Mouse (Mus musculus) embryonic facial prominence, embryonic 14.5 days (tissue): ENCODE results near the gene Pla2g4e. TPM values are rescaled to one million over a fixed set of nuclear protein-coding genes. Genes with fewer than 3 reads are reported as not detected.

Experiments
- ATAC-seq: fragments of 200-750 bp; cut with Nextera tagmentation; 2 replicates; pipeline ENCODE4 v1.8.0; 2017; ENCODE audit warnings: low read depth, moderate number of reproducible peaks, moderate TSS enrichment
- DNase-seq: peaks from one replicate; pipeline ENCODE4 v3.0.0-alpha.2; 2015; ENCODE audit warnings: low spot score
- H3K27ac ChIP-seq: fragments of 300-500 bp; sonication (generic); replicated peaks from 2 replicates; pipeline ENCODE4 v1.5.1; 2014; ENCODE audit warnings: low read depth, mild to moderate bottlenecking, low read length, moderate library complexity
- H3K27me3 ChIP-seq: fragments of 300-500 bp; sonication (generic); replicated peaks from 2 replicates; pipeline ENCODE4 v1.6.1; 2014; ENCODE audit warnings: low read length; ENCODE audit not compliant: control insufficient read depth, insufficient read depth
- H3K36me3 ChIP-seq: fragments of 300-500 bp; sonication (generic); 2 replicates; pipeline ENCODE4 v1.6.1; 2014; ENCODE audit warnings: low read length, mixed read lengths; ENCODE audit not compliant: control insufficient read depth, insufficient read depth
- H3K4me1 ChIP-seq: fragments of 300-500 bp; sonication (generic); 2 replicates; pipeline ENCODE4 v1.6.1; 2014; ENCODE audit warnings: antibody characterized with exemption, low read length; ENCODE audit not compliant: control insufficient read depth, insufficient read depth
- H3K4me2 ChIP-seq: fragments of 300-500 bp; sonication (generic); 2 replicates; pipeline ENCODE4 v1.6.1; 2014; ENCODE audit warnings: low read depth, mild to moderate bottlenecking, low read length, moderate library complexity, mixed read lengths
- H3K4me3 ChIP-seq: fragments of 300-500 bp; sonication (generic); 2 replicates; pipeline ENCODE4 v1.5.1; 2014; ENCODE audit warnings: low read depth, mild to moderate bottlenecking, low read length
- H3K9ac ChIP-seq: fragments of 300-500 bp; sonication (generic); 2 replicates; pipeline ENCODE4 v1.6.1; 2014; ENCODE audit warnings: low read depth, mild to moderate bottlenecking, low read length, moderate library complexity, mixed read lengths
- H3K9me3 ChIP-seq: fragments of 300-500 bp; sonication (generic); 2 replicates; pipeline ENCODE4 v1.6.1; 2016; ENCODE audit warnings: low read length; ENCODE audit not compliant: control insufficient read depth
- WGBS: fragments of 180-500 bp; shearing (Covaris S2); extraction: QIAGEN DNeasy Blood & Tissue Kit; methylation state at CpG from one replicate; pipeline ENCODE4 v1.1.7; 2014; 5-methylcytosine and 5-hydroxymethylcytosine counted together
- polyA plus RNA-seq: library from polyadenylated mRNA; unstranded; fragments of >200 nt; fragmentation: Nextera tagmentation; extraction: Ambion mirVana; gene quantifications from 2 replicates; pipeline ENCODE4 v1.2.1, GENCODE M21; 2014

Gene Pla2g4e
- polyA plus RNA-seq, 1 experiment from 2014 or later, result 0.77 TPM

DNA sequence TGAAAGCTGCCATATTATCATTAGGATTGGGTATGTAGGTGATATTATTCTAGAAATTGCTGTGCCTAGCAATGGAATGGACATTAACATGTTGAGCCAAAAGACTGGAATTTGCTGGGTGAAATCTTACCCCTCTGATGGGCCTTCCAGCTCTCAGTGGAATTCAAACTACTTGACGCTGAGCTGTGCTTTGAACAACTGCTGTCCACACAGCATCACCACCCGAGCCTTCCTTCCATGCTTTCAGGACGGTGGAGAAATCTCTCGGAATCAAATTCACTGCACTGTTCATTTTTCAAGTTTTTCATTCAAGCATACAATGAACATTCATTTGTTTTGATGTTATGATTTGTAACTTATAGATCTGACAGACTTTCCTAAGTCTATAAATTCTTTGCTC, 100.7 kb downstream of the Pla2g4e start:
- H3K9me3 ChIP-seq, result no peaks in the 10 kb centered on the region
- no peak overlapping the region for H3K27ac ChIP-seq
- DNase-seq (no peak), ATAC-seq (no peak)
- 67% methylated on average over 4 of the region's 4 CpGs for WGBS
- no peak overlapping the region for H3K9ac ChIP-seq
- H3K36me3 ChIP-seq, result no peaks in the 10 kb centered on the region
- H3K4me3 ChIP-seq, result no peak overlapping the region
- no peak overlapping the region for H3K4me2 ChIP-seq
- H3K27me3 ChIP-seq, result no peaks in the 10 kb centered on the region
- no peaks in the 10 kb centered on the region for H3K4me1 ChIP-seq

GRCm38 (mm10) chr2:120142336-120142735, 102.8 kb downstream of the Pla2g4e start:
- Histone ChIP-seq H3K4me2 (no peak overlapping the region), H3K9ac (no peak overlapping the region), H3K36me3 (no peaks in the 10 kb centered on the region), H3K27ac (no peak overlapping the region), H3K27me3 (no peaks in the 10 kb centered on the region), H3K4me1 (no peaks in the 10 kb centered on the region), H3K9me3 (no peaks in the 10 kb centered on the region), H3K4me3 (no peak overlapping the region)
- DNase-seq, result no peak
- no peak for ATAC-seq
- 76% methylated on average over 5 of the region's 5 CpGs for WGBS

GRCm38 (mm10) chr2:120141671-120142070, 103.5 kb downstream of the Pla2g4e start:
- WGBS, result 89% methylated on average over 1 of the region's 1 CpGs
- ATAC-seq (no peak), DNase-seq (no peak)
- H3K27me3 ChIP-seq, result no peaks in the 10 kb centered on the region
- no peak overlapping the region for H3K27ac ChIP-seq
- no peak overlapping the region for H3K4me3 ChIP-seq
- H3K36me3 ChIP-seq, result no peaks in the 10 kb centered on the region
- H3K9me3 ChIP-seq, result no peaks in the 10 kb centered on the region
- H3K9ac ChIP-seq, result no peak overlapping the region
- H3K4me2 ChIP-seq, result no peak overlapping the region
- H3K4me1 ChIP-seq, result no peaks in the 10 kb centered on the region

DNA sequence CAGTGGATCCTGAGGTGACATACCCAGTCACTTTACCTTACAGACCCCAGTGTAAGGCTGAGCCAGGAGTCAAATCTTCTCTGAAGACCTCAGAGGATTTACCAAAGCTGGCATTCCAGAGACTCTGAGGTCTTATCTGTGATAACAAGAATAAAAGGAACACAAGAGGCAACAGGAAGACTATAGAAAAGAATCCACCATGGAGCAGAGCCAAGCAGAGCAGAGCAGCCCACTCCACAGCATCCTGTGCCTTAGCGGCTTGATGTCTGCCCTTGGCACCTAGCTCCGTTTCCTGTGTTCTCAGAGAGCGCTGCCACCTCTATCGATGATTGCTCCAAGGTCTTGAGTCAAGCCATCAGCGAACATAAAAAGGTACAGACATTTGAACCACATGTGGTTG, 104.8 kb downstream of the Pla2g4e start:
- ATAC-seq (no peak), DNase-seq (no peak)
- Histone ChIP-seq H3K9ac (no peak overlapping the region), H3K27me3 (no peaks in the 10 kb centered on the region), H3K9me3 (no peaks in the 10 kb centered on the region), H3K4me2 (no peak overlapping the region), H3K36me3 (no peaks in the 10 kb centered on the region), H3K4me3 (no peak overlapping the region), H3K4me1 (no peaks in the 10 kb centered on the region), H3K27ac (no peak overlapping the region)
- 78% methylated on average over 5 of the region's 5 CpGs for WGBS

DNA sequence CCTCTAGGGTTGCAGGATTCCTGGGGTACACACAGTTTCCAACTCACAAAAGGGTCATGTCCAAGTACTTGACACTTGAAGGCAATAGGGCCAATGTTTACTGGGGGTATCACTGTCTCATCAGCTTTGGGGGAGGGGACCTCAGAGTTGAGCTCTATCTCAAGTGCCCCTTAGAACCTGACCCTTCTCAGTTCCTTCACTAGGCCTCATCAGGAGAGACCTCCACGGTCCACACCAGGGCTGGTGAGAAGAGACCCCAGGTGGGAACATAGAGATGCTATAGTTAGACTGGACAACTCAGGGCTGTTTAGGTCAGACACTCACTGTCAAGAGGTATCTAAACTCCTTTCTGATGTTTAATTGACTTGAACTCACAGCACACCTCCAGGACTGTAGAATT, 106.0 kb downstream of the Pla2g4e start:
- Histone ChIP-seq H3K27ac (no peak overlapping the region), H3K36me3 (no peaks in the 10 kb centered on the region), H3K27me3 (no peaks in the 10 kb centered on the region), H3K4me3 (no peak overlapping the region), H3K4me1 (peaks cover 4% of the 10 kb centered on the region; the same call in 1 of the 2 replicates), H3K4me2 (no peak overlapping the region), H3K9me3 (no peaks in the 10 kb centered on the region), H3K9ac (no peak overlapping the region)
- WGBS, result 79% methylated on average over 1 of the region's 1 CpGs
- ATAC-seq (no peak), DNase-seq (no peak)

GRCm38 (mm10) chr2:120137281-120137680, 107.9 kb downstream of the Pla2g4e start:
- ATAC-seq (no peak), DNase-seq (no peak)
- Histone ChIP-seq H3K36me3 (no peaks in the 10 kb centered on the region), H3K4me2 (no peak overlapping the region), H3K4me3 (no peak overlapping the region), H3K9ac (no peak overlapping the region), H3K9me3 (no peaks in the 10 kb centered on the region), H3K27me3 (no peaks in the 10 kb centered on the region), H3K4me1 (peaks cover 4% of the 10 kb centered on the region; the same call in 1 of the 2 replicates), H3K27ac (no peak overlapping the region)
- 70% methylated on average over 5 of the region's 5 CpGs for WGBS

DNA sequence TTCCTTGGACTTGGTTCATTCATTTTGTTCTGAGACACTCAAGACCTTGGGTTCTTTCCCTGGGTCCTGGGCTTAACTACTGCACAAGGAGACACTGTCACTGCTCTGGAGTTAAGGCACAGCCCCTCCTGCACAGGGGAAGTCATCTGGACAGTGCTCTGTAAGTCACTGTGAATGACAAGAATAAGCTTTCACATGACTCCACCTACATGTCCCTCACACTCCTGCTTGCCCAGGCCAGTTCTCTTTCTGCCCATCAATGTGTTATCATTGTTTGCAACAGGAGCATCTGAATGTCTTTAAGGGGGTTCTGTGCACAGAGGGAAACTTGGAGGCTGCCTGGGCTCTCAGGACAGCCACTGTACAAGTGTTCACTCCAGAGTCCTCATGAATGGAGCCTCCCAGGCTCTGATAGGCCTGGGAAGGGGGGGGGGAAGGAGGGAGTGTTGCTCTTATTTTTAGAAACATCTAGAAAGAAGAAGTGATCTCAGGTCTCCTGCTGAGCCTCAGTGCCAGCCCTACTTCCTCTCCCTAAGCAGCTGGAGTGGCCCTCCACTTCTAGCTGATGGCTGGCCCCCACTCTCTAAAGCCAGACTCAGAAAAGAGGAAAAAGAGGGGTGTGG, 110.6 kb downstream of the Pla2g4e start:
- Histone ChIP-seq H3K9me3 (no peaks in the 10 kb centered on the region), H3K27me3 (no peaks in the 10 kb centered on the region), H3K9ac (no peak overlapping the region), H3K36me3 (no peaks in the 10 kb centered on the region), H3K27ac (no peak overlapping the region), H3K4me3 (no peak overlapping the region), H3K4me1 (peaks cover 5% of the 10 kb centered on the region), H3K4me2 (no peak overlapping the region)
- DNase-seq (no peak), ATAC-seq (no peak)

DNA sequence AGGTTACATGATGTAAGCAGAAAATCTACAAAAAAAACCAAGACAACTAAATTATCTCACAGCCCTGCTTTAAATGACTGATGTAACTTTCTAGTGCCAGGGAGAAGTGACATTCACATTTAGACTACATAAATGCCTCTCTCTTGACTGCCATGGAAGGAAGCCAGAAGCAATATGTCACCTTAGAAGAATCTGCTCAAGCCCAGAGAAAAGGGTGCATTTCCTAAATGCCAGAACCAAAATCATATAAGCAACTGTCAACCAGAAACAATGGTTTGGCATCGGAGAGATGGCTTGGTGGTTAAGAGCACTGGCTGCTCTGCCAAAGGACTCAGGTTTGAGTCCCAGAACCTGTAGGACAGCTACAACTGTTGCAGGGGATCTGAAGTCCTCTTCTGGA, 113.3 kb downstream of the Pla2g4e start:
- Histone ChIP-seq H3K4me2 (no peak overlapping the region), H3K9me3 (no peaks in the 10 kb centered on the region), H3K4me1 (peaks cover 17% of the 10 kb centered on the region), H3K27ac (no peak overlapping the region), H3K36me3 (no peaks in the 10 kb centered on the region), H3K4me3 (no peak overlapping the region), H3K27me3 (no peaks in the 10 kb centered on the region), H3K9ac (no peak overlapping the region)
- ATAC-seq, result no peak
- no peak for DNase-seq
- WGBS, result 81% methylated on average over 1 of the region's 1 CpGs

DNA sequence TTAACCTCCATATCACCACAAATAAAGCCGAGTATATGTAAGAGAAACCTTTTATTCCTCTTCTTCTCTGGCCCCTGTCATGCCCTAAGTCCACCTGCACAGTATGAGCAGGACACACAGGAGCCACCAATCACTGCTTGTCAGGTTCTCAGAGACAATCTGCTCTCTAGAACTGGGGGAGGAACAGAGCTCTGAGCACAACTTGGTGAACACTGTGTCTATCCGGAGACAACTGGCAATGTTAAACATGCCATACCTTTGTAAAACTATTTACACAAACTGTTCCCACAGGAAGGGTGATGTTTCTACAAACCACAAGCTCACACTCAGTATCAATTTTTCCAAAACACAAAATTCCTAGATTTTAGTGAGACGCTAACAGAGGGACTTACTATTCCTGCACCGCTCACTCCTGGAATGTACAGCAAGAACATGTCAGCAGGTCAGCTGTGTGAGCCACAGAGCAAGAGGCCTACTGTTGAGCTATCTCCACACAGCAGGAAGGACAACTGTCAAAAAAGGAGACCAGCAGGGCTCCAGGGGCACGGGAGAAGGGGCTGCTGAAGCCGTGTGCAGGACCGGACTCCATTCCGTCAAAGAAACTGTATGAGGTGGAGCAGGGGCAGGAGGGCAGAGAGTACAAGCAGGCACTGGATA, 115.8 kb downstream of the Pla2g4e start:
- no peak overlapping the region for H3K4me2 ChIP-seq
- 63% methylated on average over 8 of the region's 8 CpGs for WGBS
- DNase-seq (no peak), ATAC-seq (no peak)
- H3K9me3 ChIP-seq, result no peaks in the 10 kb centered on the region
- peak overlapping the region; percentile 58 for H3K27ac ChIP-seq
- peak overlapping the region; percentile 30; the same call in 1 of the 2 replicates for H3K9ac ChIP-seq
- H3K27me3 ChIP-seq, result no peaks in the 10 kb centered on the region
- H3K4me1 ChIP-seq, result peaks cover 13% of the 10 kb centered on the region
- no peaks in the 10 kb centered on the region for H3K36me3 ChIP-seq
- no peak overlapping the region for H3K4me3 ChIP-seq
